Mouse (Mus musculus): ENCODE results near the gene Srxn1.
A peak's percentile ranks its signal among the peaks of the same experiment; 100 is the strongest.

Srxn1 gene

DNA sequence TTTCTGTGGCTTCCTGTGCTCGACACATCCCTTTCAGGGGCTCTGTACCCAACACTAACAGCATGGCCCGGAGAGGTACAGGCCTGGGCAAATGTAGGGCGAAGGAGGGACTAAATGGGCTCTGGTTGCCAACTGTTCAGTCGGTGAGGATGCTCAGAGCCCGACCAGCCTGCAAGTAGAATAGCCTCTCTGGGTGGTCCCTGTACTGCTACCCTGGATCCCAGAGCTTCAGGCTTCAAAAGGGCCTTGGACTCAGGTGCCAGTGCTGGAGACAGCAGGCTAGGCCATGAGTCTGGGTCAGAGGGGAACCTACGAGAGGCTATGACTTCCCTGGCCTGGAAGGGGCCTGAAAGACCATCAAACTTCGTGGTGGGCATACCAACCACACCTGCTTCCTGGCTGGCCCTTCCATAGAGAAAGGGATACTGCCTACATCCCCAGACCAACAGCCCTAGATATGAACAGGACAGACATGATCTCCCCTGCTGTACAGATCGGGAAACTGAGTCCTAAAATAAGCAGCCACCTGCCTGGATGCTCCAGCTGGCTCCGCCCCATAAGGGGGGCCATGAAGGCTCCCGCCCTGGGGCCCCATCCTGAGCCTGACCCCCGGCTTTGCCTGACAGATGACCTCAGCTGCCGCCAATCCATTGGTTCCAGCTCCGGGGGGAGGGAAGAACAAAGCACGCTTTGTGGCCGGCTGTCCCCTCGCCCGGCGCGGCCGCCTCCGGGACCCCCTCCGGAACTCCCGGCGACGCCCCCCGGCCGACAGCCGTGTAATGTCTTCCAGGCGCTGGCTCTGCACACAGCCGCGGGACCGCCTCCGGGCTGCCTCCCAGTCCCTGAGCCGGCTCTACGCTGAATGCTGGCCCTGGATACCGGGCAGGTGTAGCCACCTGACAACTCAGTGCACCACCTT is 9.0 kb downstream of the Srxn1 start:
- no peak for DNase-seq (ENCODE audit: extremely low read depth, low read depth, low spot score)

- DNase-seq (ENCODE audit: extremely low read depth, low read depth, low spot score), result no peak
Observed at GRCm38 (mm10) chr2:152117694-152118093, 12.4 kb downstream of the Srxn1 start.

GRCm38 (mm10) chr2:152119228-152119865 is 14.0 kb downstream of the Srxn1 start:
- no peak for DNase-seq (ENCODE audit: extremely low read depth, low read depth, low spot score)

DNA sequence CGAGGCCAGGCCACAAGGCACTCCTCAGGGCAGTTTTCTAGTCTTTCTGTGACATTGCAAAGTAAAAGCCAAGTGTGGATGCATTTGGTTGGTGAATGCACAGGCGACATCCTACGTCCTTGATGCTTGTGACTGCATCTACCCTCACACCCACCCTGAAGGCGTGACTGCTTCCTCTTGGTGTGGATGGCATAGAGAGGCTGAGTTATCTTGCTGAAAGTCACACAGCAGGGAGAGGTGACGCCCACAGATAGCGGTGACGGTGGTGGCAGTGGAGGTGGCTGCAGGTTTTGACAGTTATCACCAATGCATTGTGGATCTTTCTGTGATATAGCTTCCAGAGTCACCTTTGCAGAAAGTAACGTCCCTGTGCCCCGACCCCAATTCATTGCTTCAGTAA is 17.6 kb downstream of the Srxn1 start:
- DNase-seq (ENCODE audit: extremely low read depth, low read depth, low spot score), result no peak

- no peak for DNase-seq (ENCODE audit: extremely low read depth, low read depth, low spot score)
Observed at GRCm38 (mm10) chr2:152128597-152128996, 23.3 kb downstream of the Srxn1 start.

DNA sequence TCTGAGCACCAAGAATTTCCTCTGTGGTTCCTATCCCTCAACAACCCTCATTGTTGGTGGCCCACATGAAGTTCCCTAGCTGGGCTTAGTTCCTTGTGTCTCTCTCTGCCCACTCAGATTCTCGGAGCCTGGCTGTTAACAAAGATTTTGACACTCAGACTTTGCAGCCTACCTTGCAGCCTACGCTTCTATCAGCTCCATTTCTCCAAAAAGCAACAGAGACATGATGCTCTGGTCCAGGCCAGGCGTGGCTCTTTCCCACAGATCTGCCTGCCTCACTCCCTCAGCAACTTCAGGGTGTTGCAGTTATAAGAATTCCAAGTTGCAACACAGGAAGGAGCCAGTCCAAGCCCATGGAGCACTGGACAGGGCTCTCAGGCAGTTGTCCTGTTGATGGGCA is 24.5 kb downstream of the Srxn1 start:
- DNase-seq (ENCODE audit: extremely low read depth, low read depth, low spot score), result no peak

DNA sequence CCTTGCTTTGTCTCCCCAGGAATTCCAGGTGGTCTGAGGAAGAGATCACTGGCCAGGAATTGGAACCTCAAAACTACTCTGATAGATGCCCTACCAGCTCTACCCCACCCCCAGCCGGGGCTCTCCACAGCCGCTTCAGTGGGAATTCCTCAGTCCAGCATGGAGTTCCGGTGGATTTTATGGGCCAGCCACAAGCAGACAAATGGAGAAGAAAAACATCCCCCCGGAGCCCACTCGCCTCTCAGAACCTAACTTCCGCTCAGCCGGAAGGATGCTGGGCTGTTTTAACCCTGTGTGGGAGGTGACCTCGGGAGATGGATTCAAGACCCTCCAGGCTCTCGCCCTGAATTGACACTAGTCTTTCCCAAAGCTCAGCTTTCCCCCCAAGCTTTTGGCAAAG is 26.7 kb downstream of the Srxn1 start:
- no peak for DNase-seq (ENCODE audit: extremely low read depth, low read depth, low spot score)

DNA sequence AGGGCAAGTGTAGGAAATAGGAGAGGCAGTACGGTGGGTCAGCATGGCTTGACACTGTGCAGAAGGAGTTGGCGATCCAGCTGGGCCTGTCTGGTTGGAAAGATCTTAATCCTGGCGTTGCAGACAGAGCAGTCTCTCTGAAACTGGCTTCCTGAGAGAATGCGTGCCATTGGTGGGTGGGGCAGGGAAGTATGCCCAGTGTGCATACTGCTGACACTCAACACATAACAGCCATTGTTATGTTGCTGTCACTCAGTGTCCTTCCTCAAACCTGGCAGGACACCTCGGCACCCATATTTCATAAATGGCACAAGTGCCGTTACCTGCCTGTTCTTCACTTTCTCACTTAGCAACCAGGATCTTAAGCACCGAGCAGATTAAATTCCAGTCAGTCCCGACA is 27.4 kb downstream of the Srxn1 start:
- peak; percentile 37 for DNase-seq (ENCODE audit: extremely low read depth, low read depth, low spot score)

DNA sequence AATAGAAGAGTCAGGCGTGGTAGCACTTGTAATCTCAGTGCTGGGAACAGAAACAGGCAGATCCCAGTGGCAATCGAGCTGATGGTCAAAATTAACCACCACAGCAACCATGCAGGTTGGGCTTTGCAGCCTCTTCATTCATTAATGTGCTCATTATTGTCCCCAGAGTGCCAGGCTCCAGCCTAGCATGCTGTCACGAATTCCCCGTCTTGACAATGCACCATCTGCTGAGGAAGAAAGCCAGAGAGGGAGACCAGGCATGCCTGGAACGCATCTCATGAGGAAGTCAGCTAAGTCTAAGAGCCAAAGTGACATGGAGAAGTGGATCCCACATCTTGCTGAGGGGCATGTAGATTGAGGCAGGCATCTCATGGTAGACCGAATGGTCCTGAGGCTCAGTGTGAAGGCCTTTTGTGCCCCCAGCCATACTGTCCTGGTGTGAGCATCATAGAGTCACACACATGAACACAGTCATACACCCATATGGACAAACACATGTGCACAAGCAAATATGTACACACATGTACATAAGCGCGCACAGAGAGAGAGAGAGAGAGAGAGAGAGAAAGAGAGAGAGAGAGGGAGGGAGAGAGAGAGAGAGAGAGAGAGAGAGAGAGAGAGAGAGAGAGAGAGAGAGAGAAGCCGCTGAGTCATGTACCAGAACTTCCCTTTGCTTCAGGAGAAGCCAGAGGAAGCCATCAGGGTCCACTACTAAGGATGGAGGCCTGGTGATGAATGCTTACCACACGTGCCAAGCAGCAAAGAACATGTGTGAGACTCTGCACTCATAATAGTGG is 34.1 kb downstream of the Srxn1 start:
- DNase-seq (ENCODE audit: extremely low read depth, low read depth, low spot score), result no peak

DNA sequence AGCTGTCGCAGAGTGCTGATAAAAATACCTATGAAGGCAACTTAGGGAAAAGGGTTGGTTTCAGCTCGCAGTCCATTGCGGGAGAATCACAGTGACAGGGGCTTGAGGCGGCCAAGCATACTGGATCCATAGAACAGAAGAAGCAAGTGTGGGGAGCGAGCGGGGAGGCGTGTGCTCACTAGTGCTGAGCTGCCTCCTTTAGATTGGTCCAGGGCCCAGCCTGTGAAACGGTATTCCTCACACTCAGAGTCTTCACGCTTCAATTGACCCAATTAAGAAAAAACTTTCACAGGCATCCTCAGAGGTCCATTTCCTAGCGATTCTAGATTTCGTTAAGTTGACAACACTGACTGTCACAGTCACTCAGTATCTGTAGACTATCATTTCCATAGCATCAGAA is 35.6 kb downstream of the Srxn1 start:
- no peak for DNase-seq (ENCODE audit: extremely low read depth, low read depth, low spot score)

DNA sequence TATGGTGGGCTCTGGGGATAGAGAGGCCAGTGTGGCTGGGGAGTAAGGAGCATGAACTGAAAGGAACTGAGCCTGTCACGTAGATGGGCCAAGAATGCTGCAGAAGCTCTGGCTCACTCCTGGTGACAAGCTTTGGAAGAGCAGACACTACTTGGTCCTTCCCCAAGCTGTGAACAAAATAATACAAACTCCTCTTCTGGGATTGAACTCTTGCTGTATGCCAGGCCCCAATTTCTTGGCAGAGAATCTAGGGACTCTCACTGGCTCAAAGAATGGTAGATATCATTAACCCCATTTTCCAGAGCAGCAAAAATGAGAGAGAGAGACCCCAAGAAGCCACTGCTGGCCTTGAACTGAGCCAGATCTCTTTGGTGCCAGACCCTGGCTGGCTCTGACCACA is 36.2 kb downstream of the Srxn1 start:
- no peak for DNase-seq (ENCODE audit: extremely low read depth, low read depth, low spot score)

- no peak for DNase-seq (ENCODE audit: extremely low read depth, low read depth, low spot score)
Observed at GRCm38 (mm10) chr2:152142046-152142445, 36.7 kb downstream of the Srxn1 start.

GRCm38 (mm10) chr2:152142571-152142970 is 37.3 kb downstream of the Srxn1 start:
- no peak for DNase-seq (ENCODE audit: extremely low read depth, low read depth, low spot score)

DNA sequence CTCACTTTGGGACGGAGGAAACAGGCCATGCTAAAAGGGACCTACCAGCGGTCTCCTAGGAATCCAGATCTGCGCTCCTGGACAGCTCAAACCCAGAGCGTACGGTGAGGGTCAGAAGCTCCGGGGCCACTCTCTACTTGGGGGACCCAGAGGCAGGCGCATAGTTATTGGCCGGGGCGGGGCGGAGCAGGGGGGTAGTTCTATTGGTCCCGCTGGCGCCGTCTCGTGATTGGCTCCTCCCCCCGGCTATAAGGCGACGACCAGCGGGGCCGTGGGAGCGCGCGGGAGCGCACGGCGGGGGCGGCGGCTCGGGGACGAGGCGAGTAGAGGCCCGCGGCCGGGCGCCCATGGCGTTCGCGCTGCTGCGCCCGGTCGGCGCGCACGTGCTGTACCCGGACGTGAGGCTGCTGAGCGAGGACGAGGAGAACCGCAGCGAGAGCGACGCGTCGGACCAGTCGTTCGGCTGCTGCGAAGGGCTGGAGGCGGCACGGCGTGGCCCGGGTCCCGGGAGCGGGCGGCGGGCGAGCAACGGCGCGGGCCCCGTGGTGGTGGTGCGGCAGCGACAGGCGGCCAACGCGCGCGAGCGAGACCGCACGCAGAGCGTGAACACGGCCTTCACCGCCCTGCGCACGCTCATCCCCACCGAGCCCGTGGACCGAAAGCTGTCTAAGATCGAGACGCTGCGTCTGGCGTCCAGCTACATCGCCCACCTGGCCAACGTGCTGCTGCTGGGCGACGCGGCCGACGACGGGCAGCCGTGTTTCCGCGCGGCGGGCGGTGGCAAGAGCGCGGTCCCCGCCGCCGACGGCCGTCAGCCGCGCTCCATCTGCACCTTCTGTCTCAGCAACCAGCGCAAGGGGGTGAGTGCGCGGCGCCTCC is 38.2 kb downstream of the Srxn1 start, which contains the start of gene Tcf15:
Gene Tcf15 (plus strand): TSS at position 283 of the 879 bp plus-strand sequence.
- no peak for DNase-seq (ENCODE audit: extremely low read depth, low read depth, low spot score)

GRCm38 (mm10) chr2:152144158-152144450 is 38.8 kb downstream of the Srxn1 start:
- DNase-seq (ENCODE audit: extremely low read depth, low read depth, low spot score), result no peak

DNA sequence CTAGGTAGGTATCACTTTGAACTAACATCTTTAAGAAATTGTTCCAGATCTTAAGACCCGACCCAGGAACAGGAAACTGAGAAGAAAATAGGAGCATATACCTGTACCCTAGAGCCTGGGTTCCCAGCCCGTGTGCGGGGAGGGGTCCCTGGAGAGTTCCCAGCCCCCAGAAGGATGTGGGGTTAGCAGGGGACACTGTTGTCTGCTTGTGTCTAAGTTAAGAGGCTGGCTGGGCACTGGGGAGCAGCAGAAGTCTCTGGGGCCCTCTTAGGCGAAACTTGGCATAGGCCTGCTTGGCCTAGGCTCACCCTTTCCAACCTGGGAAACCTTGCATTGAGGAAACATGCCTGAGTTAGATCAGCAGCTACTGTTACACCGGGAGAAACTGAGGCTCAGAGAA is 39.2 kb downstream of the Srxn1 start:
- no peak for DNase-seq (ENCODE audit: extremely low read depth, low read depth, low spot score)

DNA sequence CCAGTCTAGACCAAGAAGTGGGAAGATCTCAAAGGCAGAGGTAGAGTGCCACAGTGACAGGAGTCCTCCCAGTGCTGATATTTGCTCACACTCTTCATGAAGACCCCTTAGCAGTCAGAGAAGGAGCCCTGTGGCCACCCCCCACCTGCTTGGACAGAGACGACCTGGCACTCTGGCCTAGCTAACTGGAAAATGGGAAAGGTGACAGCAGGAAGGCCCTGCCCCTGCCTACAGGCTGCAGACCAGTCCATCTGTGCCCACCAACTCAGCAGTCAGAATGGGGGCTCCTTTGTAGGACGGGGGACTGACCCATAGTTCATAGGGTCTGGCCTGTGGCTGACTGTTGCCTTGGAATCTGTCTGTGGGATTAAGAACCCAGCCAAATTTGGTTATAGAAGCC is 40.4 kb downstream of the Srxn1 start:
- no peak for DNase-seq (ENCODE audit: extremely low read depth, low read depth, low spot score)

DNA sequence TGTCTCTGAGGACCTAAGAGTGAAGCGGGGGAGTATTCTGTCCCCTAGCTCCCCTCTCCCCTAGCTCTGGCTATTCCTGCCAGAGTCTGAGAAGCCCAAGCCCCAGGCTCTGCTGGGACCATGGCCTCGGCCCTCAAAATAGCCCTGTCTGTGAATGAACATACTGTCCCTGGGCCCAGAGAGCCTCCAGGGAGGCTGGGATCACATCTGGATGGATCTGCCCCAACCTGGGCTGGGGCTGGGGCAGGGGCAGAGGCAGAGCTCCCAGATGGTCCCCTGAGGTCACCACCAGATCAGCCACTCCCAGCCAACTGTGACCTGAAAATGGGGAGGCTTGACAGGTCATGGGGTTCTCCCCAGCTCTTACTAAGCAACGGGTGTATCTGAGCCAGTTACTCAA is 41.8 kb downstream of the Srxn1 start:
- no peak for DNase-seq (ENCODE audit: extremely low read depth, low read depth, low spot score)

DNA sequence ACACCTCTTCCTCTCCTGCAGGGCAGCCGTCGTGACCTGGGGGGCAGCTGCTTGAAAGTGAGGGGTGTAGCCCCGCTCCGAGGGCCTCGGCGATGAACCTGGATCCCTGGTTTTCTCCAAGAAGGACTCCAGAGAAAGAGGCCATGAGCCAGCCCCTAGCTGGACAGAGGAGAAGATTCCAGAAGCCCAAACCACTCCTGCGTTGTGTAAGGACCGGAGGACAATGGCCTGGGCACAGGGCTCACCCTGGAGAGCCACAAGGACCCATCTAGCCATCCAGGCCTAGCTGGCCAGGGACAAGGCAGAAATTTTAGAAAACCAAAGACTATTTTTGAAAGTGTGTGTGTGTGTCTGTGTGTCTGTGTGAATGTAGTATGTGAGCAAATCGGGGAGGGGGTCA is 43.4 kb downstream of the Srxn1 start:
- DNase-seq (ENCODE audit: extremely low read depth, low read depth, low spot score), result no peak

DNA sequence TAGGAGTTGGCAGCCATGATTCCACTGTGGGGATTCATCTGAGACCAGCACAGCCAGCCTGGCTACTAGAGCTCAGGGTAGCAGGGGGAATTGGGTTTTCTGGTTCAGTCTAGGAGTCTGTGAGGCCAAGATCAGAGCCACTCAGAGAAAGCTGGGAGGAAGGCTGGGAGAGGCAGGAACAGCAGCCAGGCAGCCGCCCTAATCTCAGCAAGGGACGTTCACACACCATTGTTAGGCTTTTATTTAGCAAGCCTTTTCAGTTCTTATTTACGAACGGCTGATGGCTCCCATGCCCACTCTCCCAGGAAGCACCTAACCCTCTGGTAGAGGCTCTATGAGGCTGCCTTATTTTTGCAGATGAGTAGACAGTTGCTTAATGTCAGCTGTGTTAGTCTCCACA is 44.6 kb downstream of the Srxn1 start:
- no peak for DNase-seq (ENCODE audit: extremely low read depth, low read depth, low spot score)

GRCm38 (mm10) chr2:152150373-152150772 is 45.1 kb downstream of the Srxn1 start:
- no peak for DNase-seq (ENCODE audit: extremely low read depth, low read depth, low spot score)

All from fat pad, adult 2 months (tissue).